Mouse (Mus musculus) adrenal gland, postnatal 14 days (tissue): ENCODE data around the gene Spata31d1a. TPM values are rescaled to one million over a fixed set of nuclear protein-coding genes. Genes with fewer than 3 reads are reported as not detected.
"Not testable (repeated sequence)": the region's sequence is repeated elsewhere in the genome, so short reads cannot be mapped to it uniquely, and the experiment has no call there.

Experiments used
- DNase-seq: peaks from one replicate; pipeline ENCODE4 v3.0.0; 2021; ENCODE audit warnings: mixed read lengths
- long read RNA-seq, 2 experiments: library from polyadenylated mRNA; stranded (forward); transcript quantifications; one replicate each; pipeline ENCODE4 v2.0.0; 2021
- total RNA-seq: library from RNA; stranded (reverse); gene quantifications from 2 replicates; pipeline ENCODE4 v1.2.3, GENCODE M21; 2021

Spata31d1a gene
- total RNA-seq, result not detected in 2 replicates
- long read RNA-seq, experiment 1, result 0 reads
- long read RNA-seq, experiment 2, result 0 reads

DNA sequence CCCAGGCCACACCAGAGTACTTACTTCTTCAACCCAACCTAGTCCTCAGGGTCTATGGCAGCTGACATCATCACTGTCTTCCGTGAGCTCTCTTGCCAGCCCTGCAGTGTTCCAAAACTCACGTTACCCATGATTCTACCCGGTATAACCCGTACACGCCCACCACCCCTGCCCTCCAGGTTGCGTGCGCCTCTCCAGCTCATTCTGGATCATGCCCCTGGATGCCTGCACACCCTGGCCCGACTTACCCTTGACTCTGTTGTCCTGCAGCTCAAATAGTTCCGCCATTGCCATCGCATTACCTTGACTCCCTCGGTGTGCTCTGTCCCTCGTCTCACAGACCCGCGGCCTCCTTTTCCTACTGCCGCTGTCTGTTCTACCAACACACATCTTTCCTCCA is at the start of gene Spata31d1a:
Spata31d1a (minus strand) TSS at position 101 of the 400 bp plus-strand sequence.
- no peak for DNase-seq

DNA sequence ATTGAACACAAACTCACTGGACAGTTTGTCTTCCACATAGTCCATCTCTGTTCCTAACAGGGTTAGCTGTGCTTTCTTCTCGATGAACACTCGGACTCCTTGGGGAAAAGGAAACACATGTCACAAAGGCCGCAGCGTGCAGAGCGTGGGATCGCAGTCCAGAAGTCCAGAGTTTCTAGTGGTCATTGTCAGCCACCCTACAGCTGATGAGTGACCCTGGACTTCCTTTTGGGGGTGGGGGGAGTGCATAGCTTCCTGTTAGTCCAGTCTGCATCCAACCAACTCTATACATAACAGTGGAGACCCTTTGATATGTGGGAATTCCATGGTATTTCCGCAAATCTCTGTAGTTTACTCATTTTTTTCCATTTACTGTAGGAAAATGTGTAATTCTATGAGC is 46.8 kb upstream of the Spata31d1a start:
- no peak for DNase-seq

DNA sequence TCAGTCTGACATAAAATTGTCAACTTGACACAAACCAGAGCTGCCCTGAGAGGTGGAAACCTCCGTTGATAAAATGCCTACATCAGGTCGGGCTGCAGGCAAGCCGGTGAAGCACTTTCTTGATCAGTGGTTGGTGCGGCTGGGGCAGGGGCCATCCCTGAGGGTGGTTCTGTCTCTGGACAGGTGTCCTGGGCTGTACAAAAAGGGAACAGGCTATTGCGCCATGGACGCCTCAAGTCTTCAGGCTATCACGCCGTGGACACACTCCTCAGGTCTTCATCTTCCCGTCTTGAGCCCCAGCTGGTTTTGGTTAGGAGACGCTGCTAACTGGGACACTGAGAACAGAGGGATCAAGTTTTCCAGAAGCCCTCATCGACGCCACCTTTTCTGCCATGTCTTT is 40.2 kb upstream of the Spata31d1a start:
- no peak for DNase-seq

DNA sequence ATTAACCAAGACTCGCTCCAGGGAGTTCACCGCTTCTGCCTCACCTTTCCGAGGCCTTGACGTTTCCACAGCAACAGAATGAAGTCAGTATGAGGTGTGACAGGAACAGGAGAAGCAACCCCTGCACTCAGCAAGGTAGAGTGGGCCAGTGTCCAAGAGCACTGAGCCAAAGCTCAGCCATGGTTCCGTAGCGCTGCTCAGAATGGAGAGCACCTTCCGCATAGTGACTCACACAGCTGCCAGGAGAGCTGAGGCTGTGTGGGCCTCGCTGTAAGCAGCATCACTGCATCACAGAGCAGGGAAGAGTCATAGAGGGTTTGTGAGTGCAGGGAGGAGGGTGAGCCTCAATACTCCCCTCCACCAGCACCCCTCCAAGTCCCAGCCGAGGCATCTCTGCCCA is 36.6 kb upstream of the Spata31d1a start, which contains the start of gene 1700014D04Rik:
1700014D04Rik (minus strand) TSS at position 42 of the 400 bp plus-strand sequence.
- DNase-seq, result no peak

DNA sequence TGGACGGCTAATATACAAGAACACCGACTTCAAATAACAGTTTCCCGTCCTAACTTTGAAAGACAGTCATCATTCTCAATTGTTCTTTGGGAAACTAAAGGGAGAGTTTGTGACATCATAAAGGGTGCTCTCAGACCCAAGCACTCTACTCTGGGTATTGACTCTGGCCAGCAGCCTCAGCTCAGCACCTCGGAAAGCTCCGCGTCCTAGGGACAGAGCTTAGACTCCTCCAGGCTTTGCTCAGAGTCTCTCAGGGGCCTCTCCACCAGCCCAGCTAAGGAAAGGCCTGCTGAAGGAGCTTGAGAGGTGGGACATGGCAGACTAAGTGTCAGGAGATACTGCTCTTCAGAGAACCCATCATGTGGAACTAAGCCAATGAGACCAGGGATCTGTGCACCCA is 36.0 kb upstream of the Spata31d1a start:
- no peak for DNase-seq

DNA sequence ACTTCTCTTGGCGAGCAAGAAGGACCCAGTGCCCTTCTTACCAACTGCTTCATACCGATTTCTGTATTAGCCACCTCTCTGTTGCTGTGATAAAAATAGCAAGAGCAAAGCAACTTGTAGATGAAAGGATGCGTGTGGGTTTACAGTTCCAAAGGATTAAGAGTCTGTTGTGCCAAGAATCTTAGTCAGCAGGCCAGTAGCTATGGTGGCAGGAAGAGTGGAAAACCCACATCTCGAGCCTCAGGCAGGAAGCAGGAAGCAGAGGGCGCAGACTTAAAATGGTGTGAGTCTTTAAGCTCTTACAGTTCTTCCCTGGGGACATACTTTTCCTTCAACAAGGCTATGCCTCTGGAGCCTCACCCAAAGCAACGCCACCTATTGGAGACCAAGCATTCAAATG is 35.3 kb upstream of the Spata31d1a start:
- DNase-seq, result no peak

DNA sequence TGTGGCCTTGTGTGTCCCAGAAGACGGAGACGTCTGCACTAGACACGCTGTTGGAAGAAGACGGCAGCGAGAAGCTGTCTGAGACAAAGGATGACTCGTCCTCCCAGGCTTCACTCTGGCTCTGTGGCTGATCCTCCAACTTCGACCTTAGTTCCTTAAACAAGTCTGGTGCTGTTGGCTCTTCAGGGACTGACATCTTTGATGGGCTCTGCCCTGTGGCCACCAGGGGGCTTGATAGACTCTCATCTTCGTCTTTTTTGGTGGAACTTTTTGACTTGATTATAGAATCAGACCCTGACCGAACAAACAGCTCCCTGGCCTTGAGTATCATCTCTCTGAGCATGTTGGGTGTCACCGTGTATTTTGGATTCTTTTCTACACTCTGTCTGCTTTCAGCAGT is 31.6 kb upstream of the Spata31d1a start:
- DNase-seq, result no peak

DNA sequence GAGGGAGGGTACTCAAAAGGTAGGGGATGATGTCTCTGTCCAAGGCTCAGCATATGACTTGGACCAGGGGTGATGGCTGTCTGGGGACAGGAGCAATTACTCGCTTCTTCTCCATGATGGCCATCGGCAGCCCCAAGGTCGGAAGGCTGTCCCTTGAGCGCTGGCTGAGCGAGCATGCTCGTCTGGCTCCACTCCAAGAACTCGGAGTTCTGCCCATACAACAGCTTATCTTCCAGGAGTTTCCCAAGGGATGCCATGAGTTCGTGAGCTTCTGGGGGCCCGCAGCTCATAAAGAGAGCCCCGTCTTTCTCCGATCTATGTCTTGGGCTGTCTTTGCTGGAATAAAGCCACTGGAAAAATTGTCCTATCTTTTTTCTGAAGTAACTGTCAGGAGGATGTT is 31.0 kb upstream of the Spata31d1a start:
- peak; percentile 78 for DNase-seq

DNA sequence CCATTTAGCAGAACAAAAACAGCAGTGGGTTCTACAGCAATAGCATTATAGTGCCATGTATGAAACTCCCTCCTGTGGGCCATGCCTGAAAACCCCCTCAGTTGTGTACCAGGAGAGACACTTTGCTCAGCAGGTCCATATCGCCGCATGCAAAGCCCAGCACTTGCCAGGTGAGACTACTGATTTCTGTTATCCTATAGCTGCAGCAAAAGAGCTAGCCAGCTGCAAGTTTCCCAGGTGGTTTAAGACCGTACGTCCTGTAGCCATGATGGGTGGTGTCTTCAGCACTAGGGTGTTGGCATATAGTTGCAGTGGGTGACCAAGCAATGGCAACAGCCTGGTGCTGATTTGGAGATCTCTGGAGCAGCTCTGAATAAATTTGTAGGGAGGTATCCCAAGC is 29.3 kb upstream of the Spata31d1a start:
- no peak for DNase-seq

DNA sequence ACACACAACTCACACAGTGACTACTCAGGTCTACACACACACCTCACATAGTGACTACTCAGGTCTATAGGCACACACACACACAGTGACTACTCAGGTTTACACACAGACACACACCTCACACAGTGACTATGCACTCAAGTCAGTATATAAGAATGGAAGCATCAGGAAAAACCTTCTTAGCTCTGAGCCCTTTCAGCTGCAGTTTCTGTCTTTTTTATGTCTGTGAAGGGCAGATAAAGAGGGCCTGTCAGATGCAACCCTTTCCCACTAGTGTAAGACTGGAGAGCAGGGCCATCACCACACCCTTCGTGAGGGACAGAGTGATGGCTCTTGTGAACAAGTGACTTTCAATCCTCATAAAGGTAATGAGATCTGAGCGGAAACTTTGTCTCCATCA is 28.3 kb upstream of the Spata31d1a start:
- DNase-seq, result no peak

DNA sequence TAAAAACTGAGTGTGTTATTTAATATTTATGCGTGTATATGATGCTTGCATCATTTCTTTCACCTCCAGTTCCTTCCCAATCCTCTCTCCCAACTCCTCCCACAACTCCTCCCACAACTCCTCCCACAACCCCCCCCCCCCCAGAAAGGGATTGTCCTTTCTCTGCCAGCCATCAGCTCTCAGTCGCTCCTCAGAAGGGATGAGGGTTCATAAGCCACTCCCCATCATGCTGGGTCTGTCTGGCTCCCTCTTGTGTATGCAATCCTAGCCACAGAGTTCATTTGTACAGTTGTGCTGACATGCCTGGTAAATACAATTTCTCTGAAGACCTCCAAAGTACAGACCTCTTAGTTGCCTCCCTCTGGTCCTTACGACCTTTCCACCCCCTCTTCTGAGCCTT is 25.1 kb upstream of the Spata31d1a start:
- no peak for DNase-seq

DNA sequence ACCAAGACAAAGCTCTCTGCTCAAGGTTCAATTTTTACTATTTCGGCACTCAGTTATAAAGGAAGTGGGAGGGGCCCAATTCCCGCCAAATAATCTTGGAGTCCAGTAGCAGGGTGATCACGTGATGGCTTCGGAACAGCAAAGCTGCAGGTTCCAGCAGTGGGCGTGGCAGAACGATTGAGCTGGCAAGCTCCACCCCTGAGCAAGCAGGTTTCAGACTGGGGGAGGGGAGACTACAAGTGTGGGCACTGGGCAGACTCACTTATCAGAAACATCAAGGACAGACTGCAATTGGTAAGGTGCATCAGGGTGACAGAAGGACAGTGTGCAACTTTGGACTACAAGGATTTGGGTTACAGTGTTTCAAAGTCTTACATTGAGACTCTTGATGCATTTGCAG is 24.2 kb upstream of the Spata31d1a start:
- DNase-seq, result peak; percentile 33

DNA sequence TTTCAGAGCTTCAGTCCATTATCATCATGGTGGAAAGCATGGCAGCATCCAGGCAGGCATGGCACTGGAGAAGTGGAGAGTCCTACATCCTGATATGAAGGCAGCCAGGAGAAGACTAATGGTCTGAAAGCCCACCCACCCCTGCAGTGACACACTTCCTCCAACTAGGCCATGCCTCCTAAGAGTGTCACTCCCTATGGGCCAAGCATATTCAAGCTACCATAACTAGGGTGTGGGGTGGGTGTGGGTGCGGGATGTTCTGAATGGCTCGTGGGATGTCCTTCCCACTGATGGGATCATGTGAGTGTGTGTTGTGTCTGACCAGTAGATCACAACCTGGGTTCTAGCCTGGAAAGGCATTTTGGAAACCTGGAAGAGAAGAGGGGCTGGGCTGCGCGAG is 23.8 kb upstream of the Spata31d1a start:
- DNase-seq, result no peak

DNA sequence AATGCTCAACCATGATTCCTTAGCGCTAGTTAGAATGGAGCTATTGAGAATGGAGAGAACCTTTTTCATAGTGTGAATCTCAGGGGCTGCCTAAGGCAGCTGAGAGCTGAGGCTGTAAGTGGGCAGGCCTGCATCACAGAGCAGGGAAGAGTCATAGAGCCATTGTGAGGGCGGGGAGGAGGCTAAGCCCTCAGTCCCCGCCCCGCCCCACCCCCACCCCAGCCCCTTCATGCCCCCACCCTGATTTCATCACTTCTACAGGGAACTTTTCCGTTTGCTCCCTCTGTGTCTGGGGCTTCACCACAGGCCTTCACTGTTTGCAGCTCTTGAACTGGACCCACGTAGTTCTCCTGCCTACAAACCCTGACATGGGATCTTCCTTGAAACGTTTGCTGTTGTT is 21.5 kb upstream of the Spata31d1a start, which contains the start of gene Spata31d1d:
Spata31d1d (minus strand) TSS at position 101 of the 400 bp plus-strand sequence.
- DNase-seq, result no peak

DNA sequence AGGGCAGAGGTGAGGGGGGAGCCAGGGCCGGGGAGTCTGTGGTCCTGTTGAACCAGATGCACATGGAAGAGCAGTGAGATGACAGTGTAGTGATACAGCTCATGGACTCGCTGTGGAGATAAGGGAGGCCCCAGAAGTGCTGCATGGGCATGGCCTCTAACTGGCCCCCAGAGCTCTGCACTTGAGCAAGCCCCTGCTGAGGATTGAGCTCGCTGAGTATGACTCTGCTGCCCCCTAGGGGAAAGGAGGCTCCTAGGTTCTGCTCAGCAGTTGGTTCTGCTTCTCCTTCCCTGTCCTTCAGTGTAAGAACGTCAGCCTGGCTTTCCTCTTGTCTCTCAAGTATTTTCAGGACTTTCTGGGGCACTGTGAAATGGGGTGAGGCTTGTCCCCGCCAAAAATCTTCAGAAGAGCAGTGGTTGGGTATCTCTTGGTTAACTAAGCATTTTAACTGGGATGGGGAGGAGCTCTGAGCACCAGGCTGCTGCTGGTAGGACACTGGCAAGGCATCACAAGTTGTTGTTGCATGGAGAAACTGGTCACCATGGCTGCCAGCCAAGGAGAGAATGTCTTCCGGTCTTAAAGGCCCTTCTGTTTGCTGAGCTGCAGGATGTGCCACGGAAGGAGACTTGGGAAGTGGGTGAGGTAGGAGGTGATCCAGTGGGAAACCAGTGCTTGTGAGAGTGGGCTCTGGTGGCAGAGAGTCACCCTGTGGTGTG is 18.4 kb upstream of the Spata31d1a start:
- DNase-seq, result peak; percentile 88

DNA sequence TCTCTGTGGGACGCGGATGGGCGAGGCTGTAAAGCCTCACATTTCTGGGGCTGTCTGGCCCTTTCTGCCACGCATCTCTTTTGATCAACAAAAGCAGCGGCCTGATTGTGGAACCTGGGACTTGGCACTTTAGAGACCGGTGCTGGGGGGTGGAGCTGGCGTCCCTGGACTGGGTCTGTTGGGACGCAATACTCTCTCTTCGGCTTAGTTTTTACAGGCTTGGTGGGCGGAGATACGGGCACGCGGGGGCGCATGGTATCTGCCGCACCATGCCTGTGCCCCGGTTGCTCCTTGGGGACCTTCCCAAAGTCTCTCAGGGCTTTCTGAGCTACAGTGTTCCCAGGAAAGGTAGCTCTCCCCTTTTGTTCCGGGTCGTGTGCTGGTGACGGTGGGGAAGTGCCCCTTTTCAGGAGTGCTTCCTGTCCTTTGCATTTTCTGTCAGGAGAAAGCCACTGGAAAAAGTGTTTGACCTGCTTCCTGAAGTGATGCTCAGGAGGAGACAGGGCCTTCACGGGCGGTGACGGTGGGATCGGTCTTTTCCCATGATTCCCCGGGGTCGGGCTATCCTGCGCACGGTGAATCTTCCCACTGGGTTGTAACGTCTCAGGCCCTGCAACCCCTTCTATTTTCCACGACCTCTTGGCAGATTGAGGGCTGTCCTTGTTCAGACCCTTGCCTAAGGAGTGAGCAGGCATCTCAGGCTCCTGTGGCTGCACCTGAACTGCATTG is 16.2 kb upstream of the Spata31d1a start:
- DNase-seq, result no peak

DNA sequence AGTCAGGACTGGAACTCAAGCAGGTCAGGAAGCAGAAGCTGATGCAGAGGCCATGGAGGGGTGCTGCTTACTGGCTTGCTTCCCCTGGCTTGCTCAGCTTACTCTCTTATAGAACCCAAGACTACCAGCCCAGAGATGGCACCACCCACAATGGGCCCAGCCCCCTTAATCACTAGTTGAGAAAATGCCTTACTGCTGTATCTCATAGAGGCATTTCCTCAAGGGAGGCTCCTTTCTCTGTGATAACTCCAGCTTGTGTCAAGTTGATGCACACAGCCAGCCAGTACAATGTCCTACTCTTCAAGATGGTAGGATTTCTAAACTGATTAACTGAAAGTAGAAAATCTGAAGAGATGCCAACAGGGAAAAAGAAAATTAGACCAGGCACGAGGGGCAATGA is 12.0 kb upstream of the Spata31d1a start:
- not testable (repeated sequence) for DNase-seq

DNA sequence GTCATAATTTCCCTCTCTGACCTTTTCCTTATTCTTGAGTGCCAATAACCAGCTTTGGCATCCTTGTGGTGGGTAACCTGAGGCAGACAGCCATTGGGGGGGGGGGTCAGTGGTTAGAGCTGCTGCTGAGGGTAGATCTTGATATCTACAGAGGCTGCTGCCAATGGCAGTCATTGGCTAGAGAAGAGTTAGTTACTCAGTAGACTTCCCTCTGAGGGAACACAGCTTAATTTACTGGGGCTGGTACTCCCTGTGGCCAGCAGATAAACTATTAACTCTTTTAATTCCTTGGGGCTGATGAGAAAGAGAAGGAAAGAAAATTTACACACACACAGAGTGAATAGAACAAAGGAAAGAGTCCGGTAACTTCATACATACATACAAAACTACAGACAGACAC is 9.3 kb upstream of the Spata31d1a start:
- DNase-seq, result no peak

DNA sequence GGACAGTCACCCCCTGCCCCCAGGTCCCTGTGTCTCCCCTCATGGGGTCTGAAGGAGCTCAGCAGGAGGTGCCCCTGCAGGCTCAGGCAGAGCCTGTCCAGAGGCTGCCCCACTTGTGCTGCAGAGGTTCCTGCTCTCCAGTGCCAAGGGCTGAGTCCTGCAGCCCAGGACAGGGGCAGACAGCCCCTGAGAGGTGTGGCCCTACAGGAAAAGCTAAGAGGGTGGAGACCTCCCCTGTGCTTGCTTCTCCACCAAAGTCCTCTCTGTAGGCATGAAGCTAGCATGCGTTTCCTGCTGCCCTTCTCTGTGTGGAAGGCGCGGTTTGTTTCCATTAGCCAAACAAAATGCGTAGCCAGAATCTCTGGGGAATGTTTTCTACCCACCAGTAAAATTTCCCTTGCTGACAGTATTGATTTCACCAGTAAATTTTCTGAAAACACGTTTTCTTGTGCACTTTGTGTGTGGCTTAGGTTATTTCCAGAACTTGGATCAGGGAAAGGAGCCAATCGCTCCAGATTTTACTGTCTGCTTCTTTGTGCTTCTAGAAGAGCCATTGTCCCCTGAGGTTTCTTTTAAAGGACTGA is 8.8 kb upstream of the Spata31d1a start:
- not testable (repeated sequence) for DNase-seq

DNA sequence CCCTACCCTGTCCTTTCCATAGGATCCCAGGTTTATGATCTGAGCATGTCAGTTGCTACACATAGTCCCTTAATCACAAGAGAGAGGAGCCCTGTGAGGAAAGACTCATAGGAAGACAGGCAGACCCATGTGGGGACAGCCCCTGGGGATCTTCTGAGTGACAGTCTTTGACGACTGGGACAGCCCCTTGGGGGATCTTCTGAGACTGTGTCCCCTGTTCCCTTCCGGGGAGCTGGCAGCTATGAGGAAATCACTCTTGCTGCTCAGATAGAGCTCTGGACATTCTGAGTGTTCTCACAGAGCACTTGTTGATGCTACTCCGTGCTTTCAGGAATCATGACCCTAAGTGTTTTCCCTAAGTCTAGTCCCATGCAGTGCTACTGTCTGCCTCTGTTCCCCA is 3.6 kb upstream of the Spata31d1a start:
- DNase-seq, result no peak

DNA sequence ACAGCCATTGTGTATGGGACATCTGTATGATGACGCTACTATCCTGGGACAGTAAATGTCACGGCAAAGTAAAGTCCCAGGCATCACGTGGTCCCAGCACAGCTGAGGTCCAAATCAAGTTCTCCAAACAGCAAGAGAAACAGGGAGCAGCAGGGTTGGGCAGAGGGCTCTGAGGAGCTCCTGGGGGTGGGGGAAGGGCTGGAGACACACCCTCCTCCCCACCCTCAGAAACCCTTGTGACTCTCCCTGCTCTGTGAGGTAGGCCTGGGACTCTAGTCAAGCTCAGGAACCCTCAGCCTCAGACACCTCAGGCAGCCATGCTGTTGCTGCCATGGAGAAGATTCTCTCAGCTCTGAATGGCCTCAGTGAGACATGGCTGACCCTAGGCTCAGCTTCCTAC is 1.9 kb upstream of the Spata31d1a start, which contains the start of gene Spata31d1b:
Spata31d1b (plus strand) TSS at position 301 of the 400 bp plus-strand sequence.
- DNase-seq, result not testable (repeated sequence)

DNA sequence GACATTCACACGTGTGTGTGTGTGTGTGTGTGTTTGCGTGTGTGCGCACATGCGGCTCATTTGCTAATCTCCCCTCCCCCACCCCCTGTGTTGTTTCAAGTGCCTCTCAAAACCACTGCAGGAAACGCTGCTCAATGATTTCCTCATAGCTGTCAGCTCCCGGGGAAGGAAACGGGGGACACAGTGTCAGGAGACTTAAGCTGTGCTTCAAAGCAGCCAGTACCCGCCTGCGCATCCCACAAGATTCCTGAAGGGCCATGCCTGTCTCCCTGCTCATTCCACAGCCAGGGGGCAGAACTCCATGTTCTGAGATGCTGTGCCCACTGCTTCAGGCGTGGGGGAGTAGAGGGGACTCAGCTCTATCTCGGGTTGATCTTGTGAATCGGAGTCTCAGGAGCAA is 5.6 kb downstream of the Spata31d1a start:
- DNase-seq, result peak; percentile 41

DNA sequence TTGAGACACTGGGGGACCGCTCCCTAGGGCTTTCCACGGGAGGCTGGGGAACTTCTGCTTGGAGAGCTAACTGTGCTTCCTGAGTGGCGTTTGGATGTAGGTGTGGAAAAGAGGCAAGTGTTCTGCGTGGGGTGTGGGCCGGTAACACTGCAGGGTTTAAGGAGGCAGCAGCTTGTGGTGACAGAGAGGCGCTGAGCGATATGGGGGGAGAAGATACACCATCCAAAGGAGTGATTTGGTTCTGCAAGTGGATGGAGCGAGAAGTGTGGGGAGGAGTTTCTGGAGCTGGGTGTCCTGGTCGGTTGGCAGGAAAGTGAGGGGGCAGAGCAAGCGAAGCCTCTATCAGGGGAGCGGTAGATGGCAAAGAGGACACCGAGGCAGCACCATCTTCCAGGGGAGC is 6.6 kb downstream of the Spata31d1a start:
- DNase-seq, result no peak
